Mouse (Mus musculus) gastrocnemius, postnatal 14 days (tissue): Measurements from ENCODE around the gene Poc1b. TPM values are rescaled to one million over a fixed set of nuclear protein-coding genes. Genes with fewer than 3 reads are reported as not detected.
"Not testable (repeated sequence)": the region's sequence is repeated elsewhere in the genome, so short reads cannot be mapped to it uniquely, and the experiment has no call there.

ENCODE experiments used
- DNase-seq: peaks from one replicate; pipeline ENCODE4 v3.0.0; 2021; ENCODE audit warnings: mixed read lengths
- intact Hi-C: fragments of 180-260 bp; cut with DNase I; formaldehyde crosslinking; loops from one replicate; pipeline ENCODE4 v1.15.1; 2025; ENCODE audit warnings: low total_unique reads
- total RNA-seq, 2 experiments: library from RNA; stranded (reverse); gene quantifications; 2 replicates each; pipeline ENCODE4 v1.2.3; 2021

The Poc1b gene
- total RNA-seq, 2 experiments from 2014 or later: 3.2 to 4.8 TPM

DNA sequence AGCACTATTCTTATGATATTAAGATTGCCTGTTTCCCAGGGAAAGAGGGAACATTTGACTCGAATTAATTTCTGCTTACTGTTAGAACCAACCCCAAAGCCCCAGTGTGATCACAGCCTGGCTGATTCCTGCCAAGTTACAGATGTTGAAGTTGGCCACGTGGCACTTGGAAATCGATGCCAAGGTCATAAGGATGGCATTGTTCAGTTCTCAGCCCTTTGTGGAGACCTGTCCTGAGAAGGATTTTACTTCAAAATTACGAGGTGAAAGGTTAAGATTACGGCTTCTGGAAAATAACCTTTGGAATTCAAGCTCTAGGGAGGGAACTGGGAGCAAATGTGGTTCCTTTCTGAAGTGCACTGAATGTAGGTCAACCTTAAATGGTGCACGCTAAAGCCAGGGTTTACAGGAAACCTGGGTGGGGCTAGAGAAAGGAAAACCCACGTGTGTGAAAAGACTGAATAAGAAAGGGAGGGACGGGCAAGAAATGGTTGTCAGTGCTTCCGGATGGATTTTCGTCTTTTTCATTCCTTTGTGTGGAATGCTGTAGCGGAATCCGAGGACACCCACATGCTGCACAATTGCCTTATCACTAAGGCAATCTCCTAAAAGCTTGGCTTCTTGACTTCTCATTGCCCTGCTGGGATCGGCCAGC lies 102.4 kb downstream of the Poc1b start:
- intact Hi-C loops: no loop called here
- DNase-seq: no peak

DNA sequence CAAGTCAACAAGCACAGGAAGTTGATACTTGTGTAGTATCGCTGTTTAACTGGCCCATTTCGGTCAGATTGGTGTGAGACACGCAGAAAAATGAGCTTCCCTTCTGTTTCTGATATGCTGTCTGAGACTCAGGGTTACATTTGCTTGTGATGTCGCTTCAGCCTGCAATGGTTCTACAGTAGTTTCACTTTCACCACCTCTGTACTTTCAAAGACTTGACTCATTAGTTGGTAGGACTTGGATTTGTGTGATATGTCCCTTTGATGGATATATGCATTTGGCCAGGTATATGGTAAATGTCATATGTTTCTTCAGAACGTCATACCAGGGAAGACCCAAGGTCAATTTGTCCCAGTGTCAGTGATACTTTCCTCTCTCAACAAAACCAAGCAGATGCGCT lies 104.2 kb downstream of the Poc1b start:
- intact Hi-C loops: no loop called here
- no peak for DNase-seq

DNA sequence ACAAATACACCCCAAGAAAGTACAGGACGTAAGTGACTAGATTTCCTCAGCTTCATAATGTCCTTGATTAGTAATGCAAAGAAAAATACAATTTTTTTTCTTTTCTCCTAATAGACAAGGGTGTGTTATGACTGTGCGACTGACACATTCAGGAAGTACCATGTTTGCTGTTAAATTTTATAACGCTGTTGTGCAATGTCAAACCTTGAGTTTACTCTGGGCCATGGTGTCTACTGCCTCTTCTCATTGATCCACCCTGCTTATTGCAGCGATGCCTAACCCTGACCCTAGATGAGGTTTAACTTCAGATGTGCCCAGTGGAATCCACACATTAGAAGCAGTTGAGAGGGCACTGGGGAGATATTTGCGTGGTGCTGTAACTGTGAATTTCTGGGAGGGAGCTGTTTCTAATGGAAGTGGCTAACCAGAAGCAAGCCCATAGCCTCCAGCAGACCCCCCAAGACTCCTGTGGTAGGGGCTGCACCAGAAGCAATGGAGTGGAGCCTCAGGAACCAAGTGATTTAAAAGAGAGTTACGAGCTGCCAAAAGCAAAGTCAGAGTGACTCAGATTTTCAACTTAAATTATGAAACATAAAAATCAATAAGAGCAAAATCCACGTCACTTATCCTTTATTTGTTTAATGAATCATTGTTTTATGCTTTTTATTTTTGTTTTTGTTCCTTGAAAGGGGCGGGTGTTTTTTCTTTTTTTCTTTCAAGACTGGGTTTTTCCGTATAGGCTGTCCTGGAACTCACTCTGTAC lies 104.8 kb downstream of the Poc1b start:
- DNase-seq: no peak
- intact Hi-C loops: no loop called here

DNA sequence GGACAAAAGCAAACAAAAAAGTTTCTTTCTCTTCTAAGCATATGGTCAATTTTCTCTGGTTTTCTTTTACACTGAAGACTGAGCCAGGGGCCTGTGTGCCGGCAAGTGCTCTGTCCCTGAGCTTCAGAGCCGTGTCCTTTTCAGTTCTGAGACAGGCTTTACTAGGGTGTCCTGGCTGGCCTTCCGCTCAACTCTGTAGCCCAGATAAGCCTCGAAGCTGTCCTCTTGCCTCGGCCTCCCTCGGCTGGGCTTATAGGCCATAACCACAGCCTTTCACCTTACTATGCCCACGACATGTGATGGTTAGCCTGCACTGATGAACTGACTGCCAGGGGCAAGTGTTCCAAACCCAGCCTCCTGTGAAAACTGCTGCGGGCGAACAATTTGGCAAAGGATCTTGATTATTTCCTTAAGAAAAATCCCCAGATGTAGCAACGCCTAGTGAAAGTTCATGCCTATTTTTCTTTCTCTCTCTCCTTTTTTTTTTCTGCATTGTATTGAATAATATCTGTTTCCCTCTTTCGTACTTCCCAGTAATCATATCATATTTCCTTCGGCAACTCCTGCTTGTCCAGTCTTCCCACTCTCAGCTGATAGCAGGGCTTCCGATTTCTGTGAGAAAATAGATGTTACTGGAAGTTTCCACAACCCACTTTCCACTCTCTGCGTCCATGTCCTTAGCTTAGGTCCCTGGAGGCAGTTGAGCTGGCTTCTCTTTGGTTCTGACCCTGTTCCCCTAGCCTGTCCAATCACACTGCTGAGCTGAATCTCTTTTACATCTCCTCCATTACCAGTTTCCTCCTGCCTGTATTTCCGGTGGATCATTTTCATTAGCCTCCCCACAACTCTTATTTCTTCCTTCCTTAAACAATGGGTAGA lies 107.8 kb downstream of the Poc1b start:
- DNase-seq: no peak
- intact Hi-C loops: no loop called here

DNA sequence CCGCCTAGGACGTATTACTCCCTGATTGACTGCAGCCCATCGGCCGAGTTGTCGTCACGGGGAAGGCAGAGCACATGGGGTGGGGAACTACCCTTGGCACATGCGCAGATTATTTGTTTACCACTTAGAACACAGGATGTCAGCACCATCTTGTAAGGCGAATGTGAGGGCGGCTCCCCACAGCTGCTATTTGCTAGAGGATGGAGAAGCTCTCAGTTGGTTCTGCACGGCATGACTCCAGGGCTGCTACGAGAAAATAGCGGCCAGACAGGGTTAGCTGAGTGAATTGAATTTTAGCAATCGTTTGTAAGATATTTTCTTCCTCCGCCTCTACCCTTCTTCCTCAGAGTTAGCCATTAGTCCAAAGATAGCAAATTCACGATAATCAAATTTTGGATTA lies 109.7 kb downstream of the Poc1b start:
- DNase-seq, intact Hi-C loops: not testable (repeated sequence)

DNA sequence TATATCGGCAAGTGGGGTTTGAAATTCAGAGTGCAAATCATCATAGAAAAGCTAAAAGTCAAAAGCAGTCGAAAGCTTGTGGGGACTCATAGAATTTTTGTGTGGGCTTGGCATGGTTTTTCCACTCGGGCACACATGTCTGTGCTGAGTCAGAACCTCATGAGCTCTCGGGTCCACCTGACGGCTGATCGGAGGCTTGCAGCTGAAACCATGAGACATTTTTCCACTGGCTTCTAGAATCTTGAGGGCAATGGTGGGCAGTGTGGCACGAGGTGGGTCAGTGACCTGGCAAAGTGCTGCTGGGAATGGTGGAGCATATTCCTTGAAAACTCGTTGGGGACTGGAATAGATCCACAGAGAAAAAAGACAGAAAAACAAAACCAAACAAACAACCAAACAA lies 114.7 kb downstream of the Poc1b start:
- no peak for DNase-seq
- intact Hi-C loops: no loop called here

DNA sequence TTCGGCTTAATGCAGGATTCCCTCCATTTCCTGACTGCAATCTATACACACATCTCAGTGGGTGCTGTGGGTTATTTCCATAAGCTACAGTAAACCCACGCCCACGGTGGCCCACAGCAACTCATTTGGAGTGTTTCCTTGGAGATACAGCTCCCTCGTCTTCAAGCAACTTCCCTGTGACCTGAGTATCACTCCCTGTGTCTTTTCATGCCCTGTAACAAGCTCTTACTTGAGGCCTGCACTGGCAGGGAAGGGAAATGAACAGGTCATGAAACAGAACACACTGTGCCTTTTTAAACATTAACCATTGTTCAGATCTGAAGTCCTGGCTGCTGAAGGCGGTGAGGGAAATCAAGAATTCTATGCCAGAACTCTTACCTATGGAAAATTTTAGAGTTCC lies 115.9 kb downstream of the Poc1b start:
- intact Hi-C loops: no loop called here
- DNase-seq: no peak

DNA sequence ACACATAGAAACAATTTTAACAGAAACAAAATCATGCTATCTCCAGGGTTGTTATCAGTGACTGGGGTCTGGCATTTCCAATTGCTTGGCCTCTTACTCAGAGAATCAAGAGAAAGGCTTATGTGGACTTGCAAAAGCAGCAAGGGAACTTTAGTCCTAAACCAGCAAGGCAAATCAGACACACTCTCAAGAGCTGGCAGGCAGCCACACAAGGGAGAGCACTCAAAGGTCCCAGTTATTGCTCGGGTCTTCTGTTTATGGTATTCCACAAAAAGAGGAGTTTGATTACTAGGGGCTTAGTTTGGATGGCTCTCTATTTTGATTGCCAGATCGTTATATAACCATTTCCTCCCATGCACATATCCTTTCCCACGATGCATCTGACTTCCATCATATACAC lies 117.4 kb downstream of the Poc1b start:
- intact Hi-C loops: no loop called here

DNA sequence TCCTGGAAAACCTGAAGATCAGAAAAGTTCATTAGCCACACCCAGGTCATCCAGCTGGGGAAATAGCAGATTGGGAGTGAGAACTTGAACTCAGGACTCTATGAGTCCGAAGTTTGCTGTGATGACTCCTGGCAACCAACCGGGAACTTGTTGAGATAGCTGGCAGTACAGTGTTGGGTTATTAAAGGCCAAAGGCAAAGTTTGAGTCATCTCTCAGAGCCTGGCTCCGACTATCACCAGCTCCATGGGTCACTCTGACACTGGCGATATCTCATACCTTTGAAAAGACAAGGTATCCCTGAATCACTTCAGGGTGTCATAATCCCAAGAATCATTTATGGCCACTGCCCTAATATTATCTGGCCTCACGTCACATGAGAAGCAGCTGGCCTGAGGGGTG lies 119.9 kb downstream of the Poc1b start:
- intact Hi-C loops: no loop called here
- no peak for DNase-seq

More for the DNA sequence above, 117.4 kb downstream of the Poc1b start:
- no peak for DNase-seq

DNA sequence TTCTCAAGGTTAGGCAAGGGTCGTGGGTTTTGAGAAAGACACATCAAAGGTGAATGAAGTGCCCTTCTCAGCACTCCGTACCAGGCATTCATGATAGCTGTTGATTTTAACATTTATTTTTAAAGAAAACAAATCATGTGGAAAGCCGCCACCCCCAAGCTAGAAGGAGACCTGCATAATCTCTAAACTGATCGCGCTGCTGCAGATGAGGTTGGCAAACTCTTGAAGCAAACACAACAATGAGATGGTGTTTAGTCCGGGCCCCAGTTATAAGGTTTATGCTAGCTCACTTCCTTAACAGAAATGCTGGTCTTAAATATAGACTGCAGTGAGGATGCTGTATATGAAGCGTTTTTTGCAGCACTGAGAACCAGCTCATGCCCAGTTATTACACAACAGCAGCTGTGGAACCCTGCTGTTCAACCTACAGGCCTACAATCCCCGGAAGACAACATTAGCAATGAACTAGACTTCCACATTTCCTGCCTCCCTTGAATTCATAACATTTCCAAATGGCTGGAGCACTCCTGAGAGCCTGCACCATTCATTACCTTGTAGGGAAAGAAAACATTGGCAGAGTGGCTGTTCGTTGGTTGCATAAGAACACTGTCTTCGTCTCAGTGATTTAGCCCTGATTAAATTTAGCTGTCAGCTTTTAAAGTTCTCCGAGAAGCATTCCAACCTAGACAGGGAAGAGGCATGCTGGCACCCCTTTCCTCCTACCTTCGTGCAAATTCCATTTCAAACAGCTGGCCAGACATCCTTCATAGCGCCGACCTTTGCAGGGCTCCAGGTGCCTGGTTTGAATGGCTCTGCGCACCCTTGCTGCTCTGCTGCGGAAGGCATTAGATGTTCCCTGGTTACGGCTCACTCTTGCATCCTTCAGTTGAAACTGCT lies 121.4 kb downstream of the Poc1b start:
- DNase-seq: no peak
- intact Hi-C loops: no loop called here

DNA sequence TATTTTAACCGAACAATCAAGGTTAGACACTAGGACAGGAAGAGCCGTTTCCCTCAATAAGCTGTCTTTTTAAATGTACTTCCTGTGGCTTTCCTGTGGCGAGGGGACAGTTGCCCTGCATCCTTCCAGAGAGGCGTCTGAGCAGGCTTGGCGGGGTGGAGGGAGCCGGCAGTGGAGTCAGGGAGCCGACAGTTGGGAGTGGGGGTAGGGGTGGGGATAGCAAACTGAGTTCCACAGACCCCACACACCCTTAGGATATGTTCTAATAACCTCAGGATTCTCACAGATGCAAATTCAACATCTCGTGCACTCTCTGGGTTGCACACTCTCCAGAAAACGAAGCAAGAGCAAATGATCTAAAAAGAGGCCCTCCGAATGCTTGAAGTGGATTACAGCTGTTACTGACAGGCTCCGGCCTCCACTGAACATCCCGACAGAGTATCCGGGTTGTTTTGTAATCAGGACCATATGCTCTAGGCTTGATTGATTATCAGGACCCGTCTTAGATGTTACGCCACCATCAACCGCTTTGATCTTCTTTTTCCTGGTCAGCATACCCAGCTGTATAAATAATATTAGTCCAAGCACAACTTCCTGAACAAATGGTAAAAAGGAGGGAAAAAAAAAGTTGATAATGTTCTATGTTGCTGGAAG lies 122.3 kb downstream of the Poc1b start:
- intact Hi-C loops: no loop called here

DNA sequence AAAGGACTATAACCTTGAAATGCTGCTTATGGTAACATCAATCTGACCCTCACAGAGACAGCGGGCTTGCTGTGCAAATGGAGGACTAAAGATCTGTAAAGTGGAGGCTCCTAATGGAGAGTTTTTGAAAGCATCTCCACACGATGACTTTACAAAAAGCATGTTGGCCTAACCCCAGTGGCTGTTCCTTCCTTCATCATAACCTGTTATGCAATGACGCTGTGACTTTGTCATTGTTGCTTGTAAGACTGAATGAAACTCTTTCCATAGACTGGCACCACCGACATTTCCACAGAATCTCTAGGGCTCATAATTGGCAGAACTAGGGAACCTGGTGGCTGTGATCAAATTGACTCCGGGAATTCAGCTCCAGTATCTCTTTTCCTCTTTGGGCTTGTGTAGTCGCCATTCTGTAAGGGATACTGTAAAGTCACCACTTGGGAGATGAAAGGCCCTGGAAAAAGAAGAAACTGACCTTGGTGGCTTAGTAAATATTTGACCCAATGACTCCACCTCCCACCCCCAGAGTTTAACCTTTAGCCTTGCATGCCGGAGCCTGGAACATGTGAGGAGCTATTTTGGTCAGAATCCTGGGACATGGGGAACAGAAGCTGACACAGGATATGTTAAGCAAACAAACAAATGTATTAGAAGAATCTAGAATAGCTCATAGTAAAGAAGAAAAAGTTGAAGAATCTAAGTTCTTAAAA lies 125.8 kb downstream of the Poc1b start:
- DNase-seq: no peak
- intact Hi-C loops: no loop called here

More for the DNA sequence above, 122.3 kb downstream of the Poc1b start:
- DNase-seq: no peak

DNA sequence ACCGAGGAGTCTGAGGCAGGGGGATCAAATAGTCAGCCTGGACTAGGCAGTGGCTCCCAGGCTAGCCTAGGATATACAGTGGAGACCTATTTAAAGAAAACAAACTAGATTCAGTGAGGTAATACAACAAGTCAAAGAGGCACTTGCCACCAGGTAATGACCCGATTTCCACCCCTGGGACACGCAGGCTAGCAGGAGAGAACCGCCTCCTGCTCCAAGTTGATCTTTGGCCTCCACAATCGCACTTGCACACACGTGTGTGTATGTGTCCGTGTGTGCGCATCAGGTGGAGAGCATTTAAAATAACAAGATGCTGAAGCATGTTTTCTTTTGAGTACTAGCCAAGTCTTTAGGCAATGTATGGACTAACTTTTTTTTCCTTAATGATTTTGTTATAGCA lies 127.5 kb downstream of the Poc1b start:
- DNase-seq: no peak
- intact Hi-C loops: no loop called here

DNA sequence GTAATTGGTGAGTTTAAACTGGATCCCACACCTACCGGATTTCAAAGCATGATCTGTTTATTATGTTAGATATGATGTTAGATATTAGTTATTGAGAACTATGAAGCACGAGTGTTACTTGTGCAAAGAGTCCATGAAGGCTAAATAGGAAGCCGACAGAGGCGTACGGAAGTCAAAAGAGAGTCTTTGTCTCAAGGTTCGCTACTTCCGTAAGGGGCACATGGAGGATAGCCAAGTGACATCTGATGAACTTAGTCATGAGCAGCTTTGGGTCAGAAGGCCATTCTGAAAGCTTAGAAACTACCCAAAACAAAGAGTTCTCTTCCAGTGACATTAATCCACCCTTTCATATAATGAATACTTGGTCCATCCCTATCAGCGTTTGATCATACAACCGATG lies 128.2 kb downstream of the Poc1b start:
- no peak for DNase-seq
- intact Hi-C loops: no loop called here

DNA sequence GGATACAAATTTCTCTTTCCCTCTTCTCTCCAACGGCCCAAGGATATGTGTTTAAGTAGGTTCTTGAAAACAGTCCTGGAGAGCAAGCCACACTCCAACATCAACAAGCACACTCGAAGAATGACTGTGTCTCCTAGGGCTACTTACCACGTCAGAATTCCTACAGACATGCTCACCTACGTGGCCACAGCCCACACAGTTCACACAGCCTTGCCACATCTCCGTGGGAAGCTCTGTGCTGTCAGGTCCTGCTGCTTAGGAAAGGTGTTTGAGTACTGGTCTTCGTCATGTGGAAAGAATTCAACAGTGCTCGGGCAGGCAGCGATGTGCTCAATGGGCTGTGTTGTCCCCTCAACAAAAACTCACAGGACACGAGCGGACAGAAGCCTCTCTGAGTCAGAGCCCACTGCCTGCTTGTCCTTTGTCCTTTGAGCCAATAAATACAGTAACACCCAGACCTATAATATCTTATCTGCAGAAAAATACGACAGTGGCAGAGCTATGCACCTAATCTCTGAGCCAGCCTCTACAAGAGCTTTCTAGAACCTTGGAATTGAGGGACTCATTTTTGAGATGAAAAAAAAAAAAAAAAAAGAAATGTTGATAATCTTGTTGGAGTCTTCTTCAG lies 130.5 kb downstream of the Poc1b start:
- DNase-seq: no peak
- intact Hi-C loops: no loop called here

DNA sequence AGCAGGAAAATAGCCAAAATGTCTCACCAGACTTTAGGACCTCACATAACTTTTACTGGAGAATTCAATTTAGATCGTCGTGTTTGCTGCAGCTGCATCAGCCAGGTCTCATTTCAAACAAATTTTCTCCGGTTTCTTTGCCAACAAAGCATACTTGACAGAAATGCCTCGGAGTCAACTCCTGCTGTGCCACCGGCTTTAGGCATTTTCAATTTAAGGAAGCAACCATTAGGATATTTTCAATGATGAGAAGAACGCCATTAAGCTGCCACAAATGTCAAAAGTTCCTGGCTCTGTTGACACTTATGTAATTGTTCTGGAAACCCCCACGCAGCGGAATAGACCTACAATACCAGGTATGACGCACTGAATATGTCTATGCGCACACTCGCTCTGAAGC lies 131.7 kb downstream of the Poc1b start:
- no peak for DNase-seq
- intact Hi-C loops: no loop called here

DNA sequence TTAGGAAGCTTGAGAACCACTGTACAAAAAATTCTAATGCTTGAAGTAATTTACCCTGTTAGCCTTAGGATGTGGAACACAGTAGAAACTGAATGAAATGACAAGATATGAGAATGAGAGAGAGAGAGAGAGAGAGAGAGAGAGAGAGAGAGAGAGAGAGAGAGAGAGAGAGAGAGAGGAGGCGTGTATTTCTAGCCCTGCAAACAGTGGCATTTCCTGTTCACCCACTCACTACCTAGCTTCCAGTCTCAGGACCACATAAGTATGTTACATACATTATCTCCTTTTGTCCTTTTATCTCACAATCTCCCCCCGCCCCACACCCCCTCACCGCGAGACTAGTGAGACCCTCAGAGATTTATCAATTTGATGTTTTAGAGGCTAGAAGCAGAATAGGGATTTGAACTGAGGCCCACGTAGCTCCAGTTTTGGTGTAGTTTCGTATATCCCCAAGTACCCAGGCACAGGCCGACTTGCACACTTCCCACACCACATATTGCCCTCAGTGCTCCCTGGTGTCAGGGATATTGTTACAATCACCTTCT lies 134.5 kb downstream of the Poc1b start:
- intact Hi-C loops: no loop called here
- DNase-seq: no peak
